Mouse (Mus musculus): ENCODE results near the gene Ddt.
A peak's percentile ranks its signal among the peaks of the same experiment; 100 is the strongest.

- no peak for TF ChIP-seq CTCF (IDR thresholded peaks at IDR 0.05; ENCODE audit: insufficient read depth, low read depth, low read length)
- TF ChIP-seq POLR2A (IDR thresholded peaks at IDR 0.05; ENCODE audit: insufficient read depth, low read depth, low read length), result peak; percentile 89
Observed at GRCm38 (mm10) chr10:75763682-75764518, 9.3 kb downstream of the Ddt start, which contains the start of gene Cabin1.

All from olfactory bulb, adult 2 months (tissue).